In the genomic region with DNA sequence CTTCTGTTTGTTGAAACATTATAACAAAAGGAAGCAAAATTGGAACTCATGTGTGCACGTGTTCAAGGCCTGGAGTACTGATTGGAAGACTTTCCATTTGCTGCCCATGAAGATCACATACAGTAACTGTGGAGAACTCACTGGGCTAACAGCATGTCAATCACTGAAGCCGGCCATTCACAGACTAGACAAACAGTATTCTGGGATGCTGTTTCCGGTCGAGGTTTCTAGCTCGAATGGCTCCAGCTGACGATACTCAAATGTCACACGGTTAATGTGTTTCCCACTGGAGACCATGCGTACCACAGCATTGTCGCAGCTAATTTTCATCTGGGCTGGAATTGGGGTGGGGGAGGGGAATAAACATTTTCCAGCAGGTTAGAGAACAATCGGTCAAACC, we compare ENCODE assay signal across 33 mouse cellular contexts. TPM values are rescaled to one million over a fixed set of nuclear protein-coding genes. Genes with fewer than 3 reads are reported as not detected.
A peak's percentile ranks its signal among the peaks of the same experiment; 100 is the strongest.
DNase-seq lines count a peak whose midpoint lies in the region; ATAC-seq and TF ChIP-seq lines count a peak whose summit lies in the region.
"Had no signal": no experiment of that assay in that cellular context is flagged by ENCODE, and none has a peak within 500 bp of the region (broad histone marks: within the 10 kb centered on the region; RNA-seq: fewer than 3 reads in every experiment).

No protein-coding gene starts in this region.

- no peak overlapping the region for H3K27ac ChIP-seq in embryonic facial prominence, embryonic 11.5 days (replicated peaks; ENCODE audit: low read depth, low read length)
- no peak overlapping the region for H3K27ac ChIP-seq in embryonic facial prominence, embryonic 10.5 days (replicated peaks)
- no peak overlapping the region for H3K27ac ChIP-seq in kidney, postnatal 0 days
- H3K27ac ChIP-seq in lung, postnatal 0 days (ENCODE audit: low read length), result no peak overlapping the region
- no peak overlapping the region for H3K27ac ChIP-seq in testis, adult 2 months (ENCODE audit: control insufficient read depth, insufficient read depth, low read depth, low read length)
- H3K27ac ChIP-seq: embryonic facial prominence, embryonic 12.5 days; gastrocnemius, adult 2 months; hindbrain, embryonic 12.5 days; hindbrain, postnatal 0 days; intestine, embryonic 15.5 days; limb, embryonic 12.5 days; neural tube, embryonic 15.5 days had no signal

- 67% methylated on average over 10 of the region's 10 CpGs for WGBS in embryonic facial prominence, embryonic 11.5 days
- 82% methylated on average over 10 of the region's 10 CpGs for WGBS in embryonic facial prominence, embryonic 10.5 days
- WGBS in kidney, postnatal 0 days, result 46% methylated on average over 10 of the region's 10 CpGs
- WGBS in lung, postnatal 0 days, result 66% methylated on average over 10 of the region's 10 CpGs

- no peaks in the 10 kb centered on the region for H3K4me1 ChIP-seq in embryonic facial prominence, embryonic 11.5 days (ENCODE audit: control insufficient read depth, insufficient read depth, low read length)
- peaks cover 4% of the 10 kb centered on the region; the same call in 1 of the 2 replicates for H3K4me1 ChIP-seq in embryonic facial prominence, embryonic 10.5 days
- H3K4me1 ChIP-seq in kidney, postnatal 0 days (replicated peaks; ENCODE audit: insufficient read depth, low read length), result no peaks in the 10 kb centered on the region
- no peaks in the 10 kb centered on the region for H3K4me1 ChIP-seq in lung, postnatal 0 days (ENCODE audit: insufficient read depth, low read depth, low read length)
- H3K4me1 ChIP-seq in testis, adult 2 months (ENCODE audit: control insufficient read depth, insufficient read depth, low read length), result peaks cover 8% of the 10 kb centered on the region
- H3K4me1 ChIP-seq: embryonic facial prominence, embryonic 12.5 days; hindbrain, embryonic 12.5 days; intestine, embryonic 15.5 days; limb, embryonic 12.5 days; neural tube, embryonic 15.5 days had no signal

- no peaks in the 10 kb centered on the region for H3K36me3 ChIP-seq in embryonic facial prominence, embryonic 11.5 days (replicated peaks; ENCODE audit: control insufficient read depth, insufficient read depth, low read depth, low read length)
- no peaks in the 10 kb centered on the region for H3K36me3 ChIP-seq in embryonic facial prominence, embryonic 10.5 days (replicated peaks)
- H3K36me3 ChIP-seq in kidney, postnatal 0 days (ENCODE audit: insufficient read depth, low read length), result no peaks in the 10 kb centered on the region
- H3K36me3 ChIP-seq in lung, postnatal 0 days (ENCODE audit: insufficient read depth, low read length), result no peaks in the 10 kb centered on the region
- no peaks in the 10 kb centered on the region for H3K36me3 ChIP-seq in testis, adult 2 months (ENCODE audit: control insufficient read depth, insufficient read depth, low read length)
- H3K36me3 ChIP-seq: embryonic facial prominence, embryonic 12.5 days; hindbrain, embryonic 12.5 days; intestine, embryonic 15.5 days; limb, embryonic 12.5 days; neural tube, embryonic 15.5 days had no signal

- no peak for TF ChIP-seq CTCF in kidney, postnatal 0 days (IDR thresholded peaks at IDR 0.05; ENCODE audit: low read depth)
- TF ChIP-seq CTCF in lung, postnatal 0 days (IDR thresholded peaks at IDR 0.05), result no peak
- TF ChIP-seq CTCF in testis, adult 2 months (IDR thresholded peaks at IDR 0.05; ENCODE audit: control insufficient read depth, insufficient read depth, insufficient replicate concordance, low read depth, low read length), result no peak

- ATAC-seq in embryonic facial prominence, embryonic 11.5 days (replicated peaks; ENCODE audit: insufficient number of reproducible peaks, low FRiP score, low TSS enrichment, low read depth), result no peak
- peak; percentile 52 for ATAC-seq in kidney, postnatal 0 days (replicated peaks; ENCODE audit: low FRiP score, low read depth)
- 0 out of 2 replicates have a peak, but pooled peaks have one; percentile 16 for ATAC-seq in lung, postnatal 0 days
- ATAC-seq: forebrain, embryonic 16.5 days; hindbrain, postnatal 0 days; intestine, embryonic 15.5 days had no signal

- no peaks in the 10 kb centered on the region for H3K9me3 ChIP-seq in embryonic facial prominence, embryonic 11.5 days (replicated peaks; ENCODE audit: control insufficient read depth, low read length)
- no peaks in the 10 kb centered on the region for H3K9me3 ChIP-seq in embryonic facial prominence, embryonic 10.5 days
- no peaks in the 10 kb centered on the region for H3K9me3 ChIP-seq in kidney, postnatal 0 days (replicated peaks; ENCODE audit: low read length)
- no peaks in the 10 kb centered on the region for H3K9me3 ChIP-seq in lung, postnatal 0 days (ENCODE audit: low read length)
- H3K9me3 ChIP-seq: embryonic facial prominence, embryonic 12.5 days; hindbrain, embryonic 12.5 days; intestine, embryonic 15.5 days; limb, embryonic 12.5 days; neural tube, embryonic 15.5 days had no signal

- no peak overlapping the region for H3K4me2 ChIP-seq in embryonic facial prominence, embryonic 11.5 days (ENCODE audit: low read depth, low read length)
- peak overlapping the region; percentile 23; the same call in 1 of the 2 replicates for H3K4me2 ChIP-seq in kidney, postnatal 0 days (ENCODE audit: low read length)
- H3K4me2 ChIP-seq in lung, postnatal 0 days (replicated peaks; ENCODE audit: low read depth, low read length), result no peak overlapping the region
- H3K4me2 ChIP-seq: embryonic facial prominence, embryonic 12.5 days; heart, embryonic 11.5 days; hindbrain, embryonic 12.5 days; intestine, embryonic 15.5 days; limb, embryonic 12.5 days; neural tube, embryonic 15.5 days had no signal

- DNase-seq in embryonic facial prominence, embryonic 11.5 days (ENCODE audit: low spot score), result peak; percentile 12
- DNase-seq in embryonic facial prominence, embryonic 10.5 days (ENCODE audit: low spot score), result no peak
- DNase-seq in kidney, postnatal 0 days (ENCODE audit: low spot score), result peak; percentile 78
- no peak for DNase-seq in kidney, postnatal 25 days
- peak; percentile 8 for DNase-seq in lung, postnatal 0 days (ENCODE audit: low spot score)
- DNase-seq in lung, postnatal 14 days, result no peak
- no peak for DNase-seq in testis, postnatal 14 days (ENCODE audit: low spot score)
- DNase-seq: adrenal gland, adult 8-10 months; cerebellum, adult 8-10 months; cerebellum, postnatal 25 days; gastrocnemius, adult 2 months; gastrocnemius, postnatal 36 days; heart, adult 18-20 months; heart, postnatal 36 days; midbrain, embryonic 14.5 days; right cerebral cortex, adult 18-20 months; spleen, adult 18-20 months; thymus, adult 2 months; thymus, postnatal 36 days had no signal

- no peak for TF ChIP-seq POLR2A in testis, adult 2 months (IDR thresholded peaks at IDR 0.05; ENCODE audit: control insufficient read depth, low read depth, low read length)

- H3K9ac ChIP-seq in embryonic facial prominence, embryonic 11.5 days (replicated peaks; ENCODE audit: low read length), result no peak overlapping the region
- H3K9ac ChIP-seq in kidney, postnatal 0 days (ENCODE audit: low read depth, low read length), result no peak overlapping the region
- H3K9ac ChIP-seq in lung, postnatal 0 days (replicated peaks; ENCODE audit: low read depth), result no peak overlapping the region
- H3K9ac ChIP-seq: embryonic facial prominence, embryonic 12.5 days; hindbrain, embryonic 12.5 days; intestine, embryonic 15.5 days; limb, embryonic 12.5 days; neural tube, embryonic 15.5 days had no signal

- TF ChIP-seq EP300 in lung, postnatal 0 days (IDR thresholded peaks at IDR 0.05), result no peak

- H3K4me3 ChIP-seq in embryonic facial prominence, embryonic 11.5 days (ENCODE audit: low read depth, low read length), result no peak overlapping the region
- no peak overlapping the region for H3K4me3 ChIP-seq in embryonic facial prominence, embryonic 10.5 days
- no peak overlapping the region for H3K4me3 ChIP-seq in kidney, postnatal 0 days (replicated peaks; ENCODE audit: low read depth, low read length)
- no peak overlapping the region for H3K4me3 ChIP-seq in lung, postnatal 0 days (ENCODE audit: low read depth, low read length)
- peak overlapping the region; percentile 30; the same call in 1 of the 2 replicates for H3K4me3 ChIP-seq in testis, adult 2 months (ENCODE audit: control insufficient read depth, low read depth, low read length)
- H3K4me3 ChIP-seq: embryonic facial prominence, embryonic 12.5 days; gastrocnemius, adult 2 months; hindbrain, embryonic 12.5 days; intestine, embryonic 15.5 days; limb, embryonic 12.5 days; neural tube, embryonic 15.5 days had no signal

- no peaks in the 10 kb centered on the region for H3K27me3 ChIP-seq in embryonic facial prominence, embryonic 11.5 days (ENCODE audit: control insufficient read depth, insufficient read depth, low read length)
- no peaks in the 10 kb centered on the region for H3K27me3 ChIP-seq in embryonic facial prominence, embryonic 10.5 days (replicated peaks; ENCODE audit: low read depth, poor library complexity, severe bottlenecking)
- no peaks in the 10 kb centered on the region for H3K27me3 ChIP-seq in kidney, postnatal 0 days (ENCODE audit: insufficient read depth, low read length)
- no peaks in the 10 kb centered on the region for H3K27me3 ChIP-seq in lung, postnatal 0 days (replicated peaks; ENCODE audit: insufficient read depth, low read length)
- H3K27me3 ChIP-seq in testis, adult 2 months (ENCODE audit: control insufficient read depth, insufficient read depth, low read length), result no peaks in the 10 kb centered on the region
- H3K27me3 ChIP-seq: CH12.LX; embryonic facial prominence, embryonic 12.5 days; hindbrain, embryonic 12.5 days; intestine, embryonic 15.5 days; limb, embryonic 12.5 days; neural tube, embryonic 15.5 days had no signal

RNA-seq across cellular contexts. Expression of a gene that starts 13.0 kb away (rescaled TPM):
- 2.0 and 5.3 TPM in 2 replicates for polyA plus RNA-seq in embryonic facial prominence, embryonic 11.5 days (2014; fragmentation: Nextera tagmentation; extraction: Ambion mirVana)
- 0.80 and 1.4 TPM in 2 replicates for polyA plus RNA-seq in embryonic facial prominence, embryonic 10.5 days (2016; fragmentation: Nextera tagmentation; extraction: Ambion mirVana)
- 0.17 TPM in 1 of 2 replicates, not detected in the other for polyA plus RNA-seq in kidney, postnatal 0 days (2015; fragmentation: Nextera tagmentation; extraction: Ambion mirVana)
- polyA plus RNA-seq in lung, postnatal 0 days (2015; fragmentation: Nextera tagmentation; extraction: Ambion mirVana), result not detected in 2 replicates
- 0.10 and 0.25 TPM in 2 replicates for polyA plus RNA-seq in testis, adult 2 months (2012; rRNA removed)
- polyA plus RNA-seq: heart, embryonic 11.5 days; liver, adult 2 months had no signal

RNA-seq across cellular contexts. Expression of a gene that starts 46.8 kb away (rescaled TPM):
- 1.9 and 2.1 TPM in 2 replicates for polyA plus RNA-seq in embryonic facial prominence, embryonic 11.5 days (2014; fragmentation: Nextera tagmentation; extraction: Ambion mirVana)
- polyA plus RNA-seq in embryonic facial prominence, embryonic 10.5 days (2016; fragmentation: Nextera tagmentation; extraction: Ambion mirVana), result 0.60 TPM in 1 of 2 replicates, not detected in the other
- not detected in 2 replicates for polyA plus RNA-seq in kidney, postnatal 0 days (2015; fragmentation: Nextera tagmentation; extraction: Ambion mirVana)
- polyA plus RNA-seq in lung, postnatal 0 days (2015; fragmentation: Nextera tagmentation; extraction: Ambion mirVana), result not detected in 2 replicates
- polyA plus RNA-seq in testis, adult 2 months (2012; rRNA removed), result 0.42 and 0.85 TPM in 2 replicates
- polyA plus RNA-seq: C2C12; forebrain, embryonic 16.5 days; heart, embryonic 11.5 days; heart, embryonic 16.5 days; hindbrain, embryonic 12.5 days; hindbrain, postnatal 0 days; limb, embryonic 12.5 days; liver, adult 2 months; liver, embryonic 16.5 days; midbrain, embryonic 14.5 days; neural tube, embryonic 15.5 days; thymus, adult 2 months had no signal

RNA-seq across cellular contexts. Expression of a gene that starts 56.6 kb away (rescaled TPM):
- polyA plus RNA-seq in embryonic facial prominence, embryonic 11.5 days (2014; fragmentation: Nextera tagmentation; extraction: Ambion mirVana), result 48.0 and 48.5 TPM in 2 replicates
- polyA plus RNA-seq in embryonic facial prominence, embryonic 10.5 days (2016; fragmentation: Nextera tagmentation; extraction: Ambion mirVana), result 38.0 and 38.1 TPM in 2 replicates
- 32.2 and 33.1 TPM in 2 replicates for polyA plus RNA-seq in kidney, postnatal 0 days (2015; fragmentation: Nextera tagmentation; extraction: Ambion mirVana)
- polyA plus RNA-seq in lung, postnatal 0 days (2015; fragmentation: Nextera tagmentation; extraction: Ambion mirVana), result 24.2 and 25.8 TPM in 2 replicates
- 9.2 and 9.3 TPM in 2 replicates for polyA plus RNA-seq in testis, adult 2 months (2012; rRNA removed)

Comparison
In these comparisons a context has a peak if more than half of its experiments do, and no peak if none do; other contexts are left out.
1. DNase-seq: peak in embryonic facial prominence, embryonic 11.5 days (single experiment), kidney, postnatal 0 days (single experiment) and lung, postnatal 0 days (single experiment); none in embryonic facial prominence, embryonic 10.5 days (single experiment), kidney, postnatal 25 days (0 of 2), lung, postnatal 14 days (single experiment) and testis, postnatal 14 days (single experiment).